Mouse (Mus musculus) CH12.LX (cell line): ENCODE data around the gene Fmnl1. TPM values are rescaled to one million over a fixed set of nuclear protein-coding genes. Genes with fewer than 3 reads are reported as not detected.

Experiments
- DNase-seq: peaks from one replicate; pipeline ENCODE4 v3.0.0-alpha.2; 2013; ENCODE audit errors: extremely low read depth
- H3K27ac ChIP-seq: 2 replicates; pipeline ENCODE4 v1.5.1; 2012; ENCODE audit warnings: low read depth, mild to moderate bottlenecking, control low read depth, moderate library complexity; ENCODE audit not compliant: insufficient read depth
- H3K27me3 ChIP-seq: replicated peaks from 2 replicates; pipeline ENCODE3; 2012; ENCODE audit warnings: inconsistent platforms
- H3K36me3 ChIP-seq, 2 experiments: replicated peaks in 1 of 2; 2 replicates each; pipeline versions ENCODE3 to v1.6.1; 2012; ENCODE audit warnings: inconsistent platforms in 1 of 2, low read length in 1 of 2, mild to moderate bottlenecking in 1 of 2, mixed read lengths in 1 of 2, moderate library complexity in 1 of 2; ENCODE audit not compliant: control insufficient read depth in 1 of 2, insufficient read depth in 1 of 2
- H3K4me1 ChIP-seq, 2 experiments: 2 replicates each; pipeline ENCODE4 v1.6.1; 2012; ENCODE audit warnings: inconsistent platforms in 1 of 2, moderate library complexity in 1 of 2; ENCODE audit not compliant: insufficient read depth in 2 of 2, control insufficient read depth in 1 of 2
- H3K4me2 ChIP-seq: 2 replicates; pipeline ENCODE4 v1.6.1; 2012; ENCODE audit warnings: low read depth, mild to moderate bottlenecking, control low read depth; ENCODE audit not compliant: poor library complexity, insufficient read depth, severe bottlenecking
- H3K4me3 ChIP-seq, 3 experiments: fragments of 150-350 bp in 1 of 3; sonication (generic) in 1 of 3; replicated peaks in 1 of 3; 2 replicates each; pipeline versions ENCODE3 to v1.5.1; 2011 to 2012; ENCODE audit warnings: low read depth in 2 of 3, low read length in 2 of 3, mild to moderate bottlenecking in 2 of 3, moderate library complexity in 2 of 3, control low read depth in 1 of 3, improper control_type of control experiment in 1 of 3, inconsistent platforms in 1 of 3, mixed read lengths in 1 of 3; ENCODE audit not compliant: poor library complexity in 1 of 3
- H3K79me2 ChIP-seq: replicated peaks from 2 replicates; pipeline ENCODE4 v1.6.1; 2012; ENCODE audit warnings: mild to moderate bottlenecking, moderate library complexity; ENCODE audit not compliant: control insufficient read depth, poor library complexity, insufficient read depth, severe bottlenecking; ENCODE audit errors: extremely low read depth
- H3K9ac ChIP-seq: 2 replicates; pipeline ENCODE4 v1.6.1; 2012; ENCODE audit warnings: low read depth, mild to moderate bottlenecking, control low read depth, moderate library complexity; ENCODE audit not compliant: insufficient read depth
- H3K9me3 ChIP-seq: replicated peaks from 2 replicates; pipeline ENCODE3; 2012; ENCODE audit warnings: low read length, inconsistent platforms, mixed read lengths
- BHLHE40 ChIP-seq: IDR thresholded peaks from 2 replicates; pipeline ENCODE4 v1.6.1; 2011; ENCODE audit warnings: mild to moderate bottlenecking, low read depth, low read length, improper control_type of control experiment
- CHD1 ChIP-seq: IDR thresholded peaks from 2 replicates; pipeline ENCODE4 v1.6.1; 2012; ENCODE audit warnings: low read depth, low read length, improper control_type of control experiment, inconsistent platforms
- CTCF ChIP-seq, 2 experiments: IDR thresholded peaks in 1 of 2; conservative IDR thresholded peaks in 1 of 2; 2 replicates each; pipeline ENCODE4 v1.5.1; 2011 to 2012; ENCODE audit warnings: low read depth in 2 of 2, low read length in 2 of 2, improper control_type of control experiment in 1 of 2, inconsistent platforms in 1 of 2, mild to moderate bottlenecking in 1 of 2, moderate library complexity in 1 of 2
- EP300 ChIP-seq: IDR thresholded peaks from 2 replicates; pipeline ENCODE4 v1.6.1; 2011; ENCODE audit warnings: low read length, improper control_type of control experiment
- GABPA ChIP-seq: IDR thresholded peaks from 2 replicates; pipeline ENCODE4 v1.6.1; 2012; ENCODE audit warnings: low read depth, low read length, improper control_type of control experiment, inconsistent platforms; ENCODE audit not compliant: insufficient replicate concordance
- HCFC1 ChIP-seq: IDR thresholded peaks from 2 replicates; pipeline ENCODE4 v1.6.1; 2012; ENCODE audit warnings: low read depth, mild to moderate bottlenecking, inconsistent platforms, low read length, improper control_type of control experiment
- IRF4 ChIP-seq: IDR thresholded peaks from 2 replicates; pipeline ENCODE4 v1.6.1; 2014; ENCODE audit warnings: low read depth, mild to moderate bottlenecking, inconsistent platforms, low read length, improper control_type of control experiment
- JUN ChIP-seq: IDR thresholded peaks from 2 replicates; pipeline ENCODE4 v1.6.1; 2011; ENCODE audit warnings: low read depth, mild to moderate bottlenecking, low read length, improper control_type of control experiment, moderate library complexity; ENCODE audit not compliant: insufficient read depth
- JUND ChIP-seq: conservative IDR thresholded peaks from 2 replicates; pipeline ENCODE4 v1.6.1; 2011; ENCODE audit warnings: low read depth, low read length, improper control_type of control experiment
- MEF2A ChIP-seq: IDR thresholded peaks from 2 replicates; pipeline ENCODE4 v1.6.1; 2014; ENCODE audit warnings: low read depth, mild to moderate bottlenecking, inconsistent platforms, low read length, improper control_type of control experiment, borderline replicate concordance
- MYC ChIP-seq: IDR thresholded peaks from 2 replicates; pipeline ENCODE4 v1.6.1; 2011; ENCODE audit warnings: low read depth, mild to moderate bottlenecking, improper control_type of control experiment, low read length
- NRF1 ChIP-seq: IDR thresholded peaks from 2 replicates; pipeline ENCODE4 v1.6.1; 2014; ENCODE audit warnings: low read depth, mild to moderate bottlenecking, inconsistent platforms, low read length, improper control_type of control experiment, moderate library complexity
- PAX5 ChIP-seq: IDR thresholded peaks from 2 replicates; pipeline ENCODE4 v1.6.1; 2012; ENCODE audit warnings: low read length, inconsistent platforms, mixed read lengths
- POLR2AphosphoS2 ChIP-seq: IDR thresholded peaks from 2 replicates; pipeline ENCODE4 v1.6.1; 2011; ENCODE audit warnings: low read depth, low read length, improper control_type of control experiment
- SIN3A ChIP-seq: IDR thresholded peaks from 2 replicates; pipeline ENCODE4 v1.6.1; 2012; ENCODE audit warnings: low read length, improper control_type of control experiment, inconsistent platforms
- SMC3 ChIP-seq: IDR thresholded peaks from 2 replicates; pipeline ENCODE4 v1.6.1; 2011; ENCODE audit warnings: low read depth, low read length, improper control_type of control experiment
- TCF12 ChIP-seq: IDR thresholded peaks from 2 replicates; pipeline ENCODE4 v1.6.1; 2014; ENCODE audit warnings: low read depth, mild to moderate bottlenecking, inconsistent platforms, low read length, improper control_type of control experiment
- ZNF384 ChIP-seq: IDR thresholded peaks from 2 replicates; pipeline ENCODE4 v1.6.1; 2012; ENCODE audit warnings: low read depth, low read length, improper control_type of control experiment, inconsistent platforms
- dilution Hi-C: fragments of 300-500 bp; cut with MboI; formaldehyde crosslinking; loops from 2 replicates; pipeline ENCODE4 v1.14.3; 2020; ENCODE audit warnings: low sequenced_read_pairs; ENCODE audit not compliant: extremely low pct_unique_long_range_greater_than_20kb, extremely low pct_ligation_motif_present
- in situ Hi-C: fragments of 300-500 bp; cut with MboI; formaldehyde crosslinking; loops from 3 replicates; pipeline ENCODE4 v1.14.3; 2019; ENCODE audit warnings: low sequenced_read_pairs, low pct_ligation_motif_present, low pct_unique_long_range_greater_than_20kb, mixed read lengths
- polyA plus RNA-seq: library from polyadenylated mRNA; unstranded; fragments of >175 nt; gene quantifications from 2 replicates; pipeline ENCODE4 v1.2.1, GENCODE M21; 2012; ENCODE audit warnings: low read depth; ENCODE audit not compliant: insufficient read length
- total RNA-seq, 2 experiments: library from RNA; depleted of rRNA; stranded (reverse); fragments of 300-350 nt in 1 of 2; fragments of >200 nt in 1 of 2; gene quantifications; 2 replicates each; pipeline ENCODE4 v1.2.3; 2012 to 2014

Fmnl1 gene
- total and polyA plus RNA-seq, 3 experiments = 6.9 to 118 (median 35.0) TPM

GRCm38 (mm10) chr11:103195236-103195635 is 24.3 kb downstream of the Fmnl1 start:
- Histone ChIP-seq H3K79me2 (no peaks in the 10 kb centered on the region), H3K4me3 (no peak overlapping the region)
- in situ Hi-C loops = no loop called here
- DNase-seq = no peak
- TF ChIP-seq EP300 (no peak), TCF12 (no peak), ZNF384 (no peak), GABPA (no peak), MEF2A (no peak), JUND (no peak), JUN (no peak), IRF4 (no peak), PAX5 (no peak), HCFC1 (no peak), CTCF (conservative IDR thresholded peaks at IDR 0.05 in 1 of 2, IDR thresholded peaks at IDR 0.05 in 1 of 2; ENCODE audit: low read depth in 2 of 2, low read length in 2 of 2) (no peak), SMC3 (no peak), NRF1 (no peak), SIN3A (no peak), CHD1 (no peak), POLR2AphosphoS2 (no peak)
- TF ChIP-seq, all 38 proteins: peak for 0
- Histone ChIP-seq H3K9me3 (no peaks in the 10 kb centered on the region), H3K36me3 (peaks cover 96 to 100% of the 10 kb centered on the region in 2 experiments), H3K27ac (no peak overlapping the region), H3K4me1 (peaks cover 0 to 13% of the 10 kb centered on the region in 2 experiments; a peak in 2 of 4 replicates), H3K9ac (no peak overlapping the region), H3K27me3 (no peaks in the 10 kb centered on the region), H3K4me2 (no peak overlapping the region)
- dilution Hi-C loops = no loop called here

- Histone ChIP-seq H3K4me3 (no peak overlapping the region), H3K27ac (no peak overlapping the region), H3K9ac (no peak overlapping the region), H3K36me3 (peaks cover 92 to 96% of the 10 kb centered on the region in 2 experiments), H3K79me2 (no peaks in the 10 kb centered on the region), H3K27me3 (no peaks in the 10 kb centered on the region), H3K4me2 (no peak overlapping the region), H3K4me1 (peaks cover 0 to 13% of the 10 kb centered on the region in 2 experiments; a peak in 2 of 4 replicates), H3K9me3 (no peaks in the 10 kb centered on the region)
- dilution Hi-C loops (no loop called here), in situ Hi-C loops (no loop called here)
- no peak for DNase-seq
- peak; percentile 59 for TF ChIP-seq BHLHE40
- no peak for TF ChIP-seq MYC
- no peak for TF ChIP-seq CTCF (conservative IDR thresholded peaks at IDR 0.05 in 1 of 2, IDR thresholded peaks at IDR 0.05 in 1 of 2; ENCODE audit: low read depth in 2 of 2, low read length in 2 of 2)
Observed at GRCm38 (mm10) chr11:103195656-103196055, 24.7 kb downstream of the Fmnl1 start.
